ENCODE assay signal across 29 mouse cellular contexts in genomic region chr8:121162906-121163695, GRCm38 (mm10). TPM values are rescaled to one million over a fixed set of nuclear protein-coding genes. Genes with fewer than 3 reads are reported as not detected.
DNase-seq lines count a peak whose midpoint lies in the region; ATAC-seq lines count a peak whose summit lies in the region.
"Had no signal": no experiment of that assay in that cellular context is flagged by ENCODE, and none has a peak within 500 bp of the region (broad histone marks: within the 10 kb centered on the region; RNA-seq: fewer than 3 reads in every experiment).

No protein-coding gene starts in this region.

- 0 out of 2 replicates have a peak, but pooled peaks cover 4% of the 10 kb centered on the region for H3K27me3 ChIP-seq in heart, embryonic 12.5 days (replicated peaks)
- H3K27me3 ChIP-seq in kidney, embryonic 16.5 days (ENCODE audit: insufficient read depth, low read length) = no peaks in the 10 kb centered on the region
- H3K27me3 ChIP-seq: hindbrain, embryonic 12.5 days had no signal

- H3K4me1 ChIP-seq in heart, embryonic 12.5 days (replicated peaks) = peaks cover 46% of the 10 kb centered on the region
- H3K4me1 ChIP-seq in kidney, embryonic 16.5 days (ENCODE audit: insufficient read depth, low read length) = peaks cover 40% of the 10 kb centered on the region
- H3K4me1 ChIP-seq: liver, embryonic 13.5 days had no signal

- no peak overlapping the region for H3K4me3 ChIP-seq in heart, embryonic 12.5 days
- no peak overlapping the region for H3K4me3 ChIP-seq in kidney, embryonic 16.5 days (ENCODE audit: low read length)
- H3K4me3 ChIP-seq: embryonic facial prominence, embryonic 13.5 days; erythroblast, embryonic 14.5 days; hindbrain, embryonic 12.5 days; limb, embryonic 13.5 days; liver, embryonic 13.5 days; megakaryocyte, embryonic 14.5 days; neural tube, embryonic 13.5 days had no signal

- ATAC-seq in heart, embryonic 12.5 days (ENCODE audit: insufficient number of reproducible peaks, low FRiP score) = 0 out of 2 replicates have a peak, but pooled peaks have one; percentile 48
- no peak for ATAC-seq in kidney, embryonic 16.5 days (ENCODE audit: low FRiP score, low TSS enrichment)
- ATAC-seq in erythroid progenitor cell, adult 5-6 weeks (replicated peaks; ENCODE audit: low FRiP score, poor library complexity, severe bottlenecking) = no peak
- ATAC-seq: activated CD4-positive, CD25-positive, alpha-beta regulatory T cell, adult 4 months; forebrain, embryonic 16.5 days had no signal

- H3K9me3 ChIP-seq in heart, embryonic 12.5 days (replicated peaks) = no peaks in the 10 kb centered on the region
- H3K9me3 ChIP-seq in kidney, embryonic 16.5 days (ENCODE audit: low read length) = no peaks in the 10 kb centered on the region
- H3K9me3 ChIP-seq: embryonic facial prominence, embryonic 13.5 days; hindbrain, embryonic 12.5 days; limb, embryonic 13.5 days; liver, embryonic 13.5 days; megakaryocyte, embryonic 14.5 days; neural tube, embryonic 13.5 days had no signal

- H3K36me3 ChIP-seq in heart, embryonic 12.5 days = no peaks in the 10 kb centered on the region
- no peaks in the 10 kb centered on the region for H3K36me3 ChIP-seq in kidney, embryonic 16.5 days (ENCODE audit: insufficient read depth, low read length)
- H3K36me3 ChIP-seq: embryonic facial prominence, embryonic 13.5 days; hindbrain, embryonic 12.5 days; limb, embryonic 13.5 days; liver, embryonic 13.5 days; neural tube, embryonic 13.5 days had no signal

- H3K4me2 ChIP-seq in heart, embryonic 12.5 days = no peak overlapping the region
- no peak overlapping the region for H3K4me2 ChIP-seq in kidney, embryonic 16.5 days (replicated peaks; ENCODE audit: low read depth, low read length)
- H3K4me2 ChIP-seq: embryonic facial prominence, embryonic 13.5 days; hindbrain, embryonic 12.5 days; limb, embryonic 13.5 days; liver, embryonic 13.5 days; neural tube, embryonic 13.5 days had no signal

- WGBS in heart, embryonic 12.5 days = 52% methylated on average over 11 of the region's 11 CpGs
- WGBS in kidney, embryonic 16.5 days = 60% methylated on average over 11 of the region's 11 CpGs

- DNase-seq in heart, adult 18-20 months = no peak
- DNase-seq in kidney, adult 9 months = peak; percentile 33
- peak; percentile 63 for DNase-seq in MN1 (ENCODE audit: low spot score)
- peak; percentile 43 for DNase-seq in heart, postnatal 4 days
- no peak for DNase-seq in cerebellum, adult 9-11 months
- DNase-seq: adrenal gland, adult 8-10 months; cerebellum, adult 2 months; cerebellum, postnatal 36 days; embryo, embryonic 11 days; gastrocnemius, postnatal 10 days; layer of hippocampus, postnatal 36 days; liver, embryonic 13.5 days; lung, adult 2 months; midbrain, embryonic 14.5 days; retina, postnatal 1 day; right cerebral cortex, postnatal 25 days; spleen, adult 18-20 months had no signal

- 0 out of 2 replicates have a peak overlapping the region, but pooled peaks have one; percentile 19 for H3K9ac ChIP-seq in heart, embryonic 12.5 days
- no peak overlapping the region for H3K9ac ChIP-seq in kidney, embryonic 16.5 days (replicated peaks; ENCODE audit: low read length)
- H3K9ac ChIP-seq: embryonic facial prominence, embryonic 13.5 days; hindbrain, embryonic 12.5 days; limb, embryonic 13.5 days; liver, embryonic 13.5 days; neural tube, embryonic 13.5 days had no signal

- H3K27ac ChIP-seq in heart, embryonic 12.5 days (ENCODE audit: poor library complexity, severe bottlenecking) = peak overlapping the region; percentile 64; the same call in 1 of the 2 replicates
- no peak overlapping the region for H3K27ac ChIP-seq in kidney, embryonic 16.5 days (ENCODE audit: low read length)
- H3K27ac ChIP-seq: embryonic facial prominence, embryonic 13.5 days; hindbrain, embryonic 12.5 days; limb, embryonic 13.5 days; liver, embryonic 13.5 days; neural tube, embryonic 13.5 days had no signal

RNA-seq across cellular contexts. Expression of gene Foxl1, which starts 35.4 kb away (rescaled TPM):
- 0.78 and 1.2 TPM in 2 replicates for polyA plus RNA-seq in heart, embryonic 12.5 days (2016; fragmentation: Nextera tagmentation; extraction: Ambion mirVana)
- total RNA-seq in heart, adult 18-20 months (2021) = under 1 TPM; 0.10 to 0.18 TPM
- polyA plus RNA-seq in kidney, embryonic 16.5 days (2015; fragmentation: Nextera tagmentation; extraction: Ambion mirVana) = 6.5 and 6.7 TPM in 2 replicates
- total RNA-seq in heart, postnatal 4 days (2021) = under 1 TPM; 0.56 to 0.60 TPM
- not detected in 2 replicates for total RNA-seq in erythroid progenitor cell, adult 5-6 weeks (2015; ENCODE audit: low replicate concordance)
- total RNA-seq in erythroid progenitor cell, adult 5-6 weeks (2017; ENCODE audit: low replicate concordance) = not detected in 2 replicates
- total RNA-seq: granulocyte monocyte progenitor cell, adult 5-6 weeks; layer of hippocampus, postnatal 36 days had no signal
- polyA plus RNA-seq: activated CD4-positive, CD25-positive, alpha-beta regulatory T cell, adult 4 months; cerebellum, adult 2 months; erythroblast, embryonic 14.5 days; midbrain, embryonic 14.5 days had no signal

RNA-seq across cellular contexts. Expression of gene Foxc2, which starts 47.1 kb away (rescaled TPM):
- 20.7 and 20.8 TPM in 2 replicates for polyA plus RNA-seq in heart, embryonic 12.5 days (2016; fragmentation: Nextera tagmentation; extraction: Ambion mirVana)
- 1 to 10 TPM; 1.7 to 1.9 TPM for total RNA-seq in heart, adult 18-20 months (2021)
- polyA plus RNA-seq in kidney, embryonic 16.5 days (2015; fragmentation: Nextera tagmentation; extraction: Ambion mirVana) = 24.9 and 27.3 TPM in 2 replicates
- 1 to 10 TPM; 8.7 to 8.9 TPM for total RNA-seq in heart, postnatal 4 days (2021)
- not detected in 2 replicates for total RNA-seq in erythroid progenitor cell, adult 5-6 weeks (2015; ENCODE audit: low replicate concordance)
- not detected in 2 replicates for total RNA-seq in erythroid progenitor cell, adult 5-6 weeks (2017; ENCODE audit: low replicate concordance)
- total RNA-seq: granulocyte monocyte progenitor cell, adult 5-6 weeks had no signal
- polyA plus RNA-seq: activated CD4-positive, CD25-positive, alpha-beta regulatory T cell, adult 4 months; erythroblast, embryonic 14.5 days had no signal

RNA-seq across cellular contexts. Expression of gene Mthfsd, which starts 54.9 kb away (rescaled TPM):
- polyA plus RNA-seq in heart, embryonic 12.5 days (2016; fragmentation: Nextera tagmentation; extraction: Ambion mirVana) = 45.2 and 45.8 TPM in 2 replicates
- 10 to 100 TPM; 12.7 to 13.0 TPM for total RNA-seq in heart, adult 18-20 months (2021)
- 75.7 and 81.1 TPM in 2 replicates for polyA plus RNA-seq in kidney, embryonic 16.5 days (2015; fragmentation: Nextera tagmentation; extraction: Ambion mirVana)
- total RNA-seq in heart, postnatal 4 days (2021) = 10 to 100 TPM; 14.5 to 15.3 TPM
- total RNA-seq in erythroid progenitor cell, adult 5-6 weeks (2015; ENCODE audit: low replicate concordance) = 2.9 and 6.7 TPM in 2 replicates
- 6.4 TPM in 2 replicates for total RNA-seq in erythroid progenitor cell, adult 5-6 weeks (2017; ENCODE audit: low replicate concordance)

Comparison
In these comparisons a context has a peak if more than half of its experiments do, and no peak if none do; other contexts are left out.
1. DNase-seq: peak in kidney, adult 9 months (single experiment), MN1 (single experiment) and heart, postnatal 4 days (single experiment); none in heart, adult 18-20 months (0 of 2) and cerebellum, adult 9-11 months (single experiment).